Mouse (Mus musculus) B cell, adult 2 months (primary cell): ENCODE results near the gene Pde9a.
A peak's percentile ranks its signal among the peaks of the same experiment; 100 is the strongest.

Source experiments
- DNase-seq, 2 experiments: peaks; one replicate each; pipeline ENCODE4 v3.0.0; 2022

Gene Pde9a

DNA sequence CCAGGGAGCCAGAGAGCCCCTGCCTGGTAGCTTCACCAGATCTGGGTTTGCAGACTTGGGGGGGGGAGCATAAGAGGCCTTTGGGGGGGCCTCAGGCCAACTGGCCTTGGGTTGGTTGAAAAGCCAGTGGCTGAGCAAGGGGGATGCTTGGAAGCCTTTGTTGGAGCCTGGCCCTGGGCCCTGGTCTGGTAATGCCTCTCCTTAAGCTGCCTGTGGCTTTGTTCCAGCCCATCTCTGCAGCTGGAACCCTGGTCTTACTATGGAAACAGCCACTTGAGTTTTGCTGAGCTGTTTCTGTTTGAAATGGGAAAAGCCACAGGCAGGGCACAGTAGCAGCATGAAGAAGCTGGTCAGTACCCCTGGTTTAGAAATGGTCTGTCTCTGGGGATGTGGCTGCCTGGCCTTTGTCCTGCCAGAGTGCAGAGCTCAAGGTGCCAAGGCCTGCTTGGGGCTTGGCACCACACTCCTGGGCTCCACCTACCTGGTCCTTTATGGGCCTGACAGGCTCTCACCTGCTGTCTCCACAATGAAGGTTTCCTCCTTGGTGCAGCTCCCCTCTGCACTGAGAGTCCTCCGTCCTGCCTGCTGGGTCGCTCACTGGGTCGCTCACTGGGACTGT, 3.5 kb downstream of the Pde9a start:
- no peak for DNase-seq

DNA sequence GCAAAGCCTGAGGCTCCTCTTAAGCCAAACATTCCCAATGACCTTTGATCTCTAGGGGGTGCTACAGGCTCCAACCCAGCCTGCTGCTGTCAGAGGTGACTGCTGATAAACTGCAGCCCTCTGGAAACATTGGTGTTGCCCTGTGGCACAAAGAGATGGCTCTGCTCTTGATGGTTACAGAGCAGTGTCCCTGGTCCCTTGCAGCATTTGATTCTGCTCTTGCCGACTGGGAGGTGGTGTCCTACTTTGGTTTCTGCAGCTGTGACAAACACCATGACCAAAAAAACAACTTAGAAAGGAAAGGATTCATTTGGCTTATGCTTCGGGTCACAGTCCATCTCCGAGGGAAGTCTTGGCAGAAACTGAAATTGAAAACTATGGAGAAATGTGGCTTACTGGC, 5.5 kb downstream of the Pde9a start:
- no peak for DNase-seq

DNA sequence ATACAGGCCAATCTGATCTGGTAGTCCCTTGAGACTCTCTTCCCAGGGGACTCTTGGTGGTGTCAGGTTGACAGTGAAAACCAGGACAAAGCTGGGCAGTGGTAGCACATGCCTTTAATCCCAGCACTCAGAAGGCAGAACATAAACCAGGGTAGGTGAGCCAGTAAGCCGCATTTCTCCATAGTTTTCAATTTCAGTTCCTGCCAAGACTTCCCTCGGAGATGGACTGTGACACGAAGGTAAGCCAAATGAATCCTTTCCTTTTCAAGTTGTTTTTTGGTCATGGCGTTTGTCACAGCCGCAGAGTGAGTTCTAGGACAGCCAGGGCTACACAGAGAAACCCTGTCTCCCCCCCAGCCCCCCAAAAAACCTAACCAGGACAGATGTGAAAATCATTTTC, 6.0 kb downstream of the Pde9a start:
- DNase-seq, result no peak

- DNase-seq, result no peak
These were observed 7.8 kb downstream of the Pde9a start for GRCm38 (mm10) chr17:31393811-31394210.

- no peak for DNase-seq
These were observed 14.3 kb downstream of the Pde9a start for GRCm38 (mm10) chr17:31400294-31400693.

- DNase-seq, result no peak
These were observed 15.2 kb downstream of the Pde9a start for GRCm38 (mm10) chr17:31401160-31401559.

GRCm38 (mm10) chr17:31402713-31403112, 16.7 kb downstream of the Pde9a start:
- DNase-seq, result no peak

- no peak for DNase-seq
These were observed 19.8 kb downstream of the Pde9a start for GRCm38 (mm10) chr17:31405694-31406227.

DNA sequence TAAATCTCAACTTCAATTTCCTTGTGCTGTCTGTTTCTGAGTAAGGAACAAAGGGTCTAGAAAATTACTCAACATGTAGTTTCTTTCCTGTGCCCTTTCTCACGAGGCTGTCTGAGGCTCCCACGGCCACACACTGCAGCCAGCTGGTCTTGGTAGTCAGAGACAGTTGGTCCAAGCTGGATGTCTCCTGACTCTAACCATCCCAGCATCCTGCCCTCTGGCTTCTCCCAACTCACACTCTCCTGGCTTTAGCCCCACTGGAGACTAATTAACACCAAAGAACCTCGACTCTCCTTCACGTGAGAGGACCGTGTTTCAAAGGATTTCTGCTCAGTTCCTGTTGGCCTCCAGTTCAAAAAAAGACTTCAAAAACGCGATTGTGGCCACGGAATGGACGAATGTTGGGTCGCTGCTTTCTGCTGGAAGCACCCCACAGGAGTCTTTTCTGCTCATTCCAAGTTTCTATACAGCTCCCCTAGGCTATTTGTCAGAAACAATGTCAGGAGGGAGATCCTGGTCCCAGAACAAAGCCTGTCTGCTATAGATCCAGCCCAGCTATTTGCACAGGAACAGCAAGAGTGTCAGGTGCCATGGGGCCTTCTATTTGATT, 23.8 kb downstream of the Pde9a start:
- DNase-seq, result no peak

GRCm38 (mm10) chr17:31415258-31415657, 29.2 kb downstream of the Pde9a start:
- DNase-seq, result no peak

GRCm38 (mm10) chr17:31418804-31419597, 33.0 kb downstream of the Pde9a start:
- no peak for DNase-seq

GRCm38 (mm10) chr17:31419598-31419950, 33.6 kb downstream of the Pde9a start:
- DNase-seq, result no peak

- no peak for DNase-seq
These were observed 34.0 kb downstream of the Pde9a start for GRCm38 (mm10) chr17:31419995-31420394.

DNA sequence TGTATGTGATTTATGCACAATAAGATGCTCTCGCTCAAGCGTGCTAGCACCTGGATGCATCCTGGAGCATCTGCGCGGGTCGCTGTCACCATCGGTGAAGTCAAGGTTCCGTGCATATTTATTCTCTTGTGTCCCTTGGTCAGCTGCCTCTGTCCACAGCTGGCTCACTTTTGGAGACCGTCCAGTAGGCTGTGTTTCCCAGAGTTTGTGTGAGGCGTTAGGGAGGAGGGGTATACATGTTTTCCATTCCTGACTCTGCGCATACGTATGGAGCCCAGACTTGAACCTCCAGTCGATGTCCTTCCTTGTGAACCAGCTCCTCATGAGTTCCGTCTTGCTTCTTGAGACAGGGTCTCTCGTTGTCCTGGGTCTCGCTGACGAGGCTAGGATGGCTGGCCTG, 34.6 kb downstream of the Pde9a start:
- DNase-seq, result no peak

DNA sequence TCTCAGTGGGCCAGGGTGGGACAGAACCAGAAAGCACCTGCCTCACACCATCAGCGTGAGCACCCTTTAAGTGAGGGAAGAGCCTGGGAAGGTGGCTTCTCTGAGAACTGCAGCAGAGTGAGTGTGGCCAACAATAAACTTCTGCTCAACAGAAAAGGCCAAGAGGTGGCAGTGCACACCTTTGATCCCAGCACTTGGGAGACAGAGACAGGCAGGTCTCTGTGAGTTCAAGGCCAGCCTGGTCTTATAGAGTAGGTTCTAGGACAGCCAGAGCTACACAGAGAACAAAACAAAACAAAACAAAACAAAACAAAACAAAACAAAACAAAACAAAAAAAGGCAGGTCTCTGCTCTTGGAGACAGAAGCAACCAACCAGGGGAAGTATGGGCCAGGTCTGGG, 36.4 kb downstream of the Pde9a start:
- no peak for DNase-seq

- DNase-seq, result peak; percentile 22 to 41
These were observed 37.0 kb downstream of the Pde9a start for GRCm38 (mm10) chr17:31423020-31423419.

DNA sequence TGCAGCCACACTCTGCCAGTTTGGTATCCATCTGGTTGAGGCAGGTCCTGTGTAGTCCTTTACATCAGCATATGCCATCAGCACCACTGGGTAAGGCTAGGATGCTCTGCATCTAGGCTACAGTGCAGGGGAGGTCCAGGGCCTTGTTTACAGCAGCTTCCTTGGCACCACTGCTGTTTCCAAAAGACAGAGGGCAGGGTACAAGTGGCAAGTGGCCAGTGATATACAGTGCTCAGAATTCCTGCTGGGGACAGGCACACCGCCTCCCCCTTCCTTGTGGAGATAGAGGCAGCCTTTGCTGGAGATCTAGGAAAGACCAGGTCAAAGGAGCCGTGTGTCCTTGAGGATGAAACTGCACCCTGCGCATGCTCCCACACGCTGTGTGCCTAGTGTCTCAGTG, 38.3 kb downstream of the Pde9a start:
- no peak for DNase-seq

DNA sequence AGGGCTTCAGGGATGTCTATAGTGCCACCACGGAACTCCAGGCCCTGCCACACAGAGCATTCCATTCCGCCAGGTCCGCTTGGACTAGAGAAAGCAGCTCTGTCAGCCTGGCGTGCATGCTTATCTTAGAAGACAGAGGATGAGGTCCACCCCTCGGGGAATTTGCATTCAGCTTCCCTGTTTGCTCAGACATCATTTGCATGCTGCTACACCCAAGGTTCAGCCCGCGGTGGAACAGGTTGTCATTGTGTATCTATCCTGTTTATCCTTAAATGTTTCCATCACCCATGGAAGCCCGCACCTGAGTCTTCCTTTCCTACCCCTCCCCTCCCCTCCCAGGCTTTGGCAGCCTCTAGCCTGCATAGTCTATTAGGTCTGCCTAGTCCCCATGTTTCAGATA, 38.8 kb downstream of the Pde9a start:
- peak; percentile 38 to 53 for DNase-seq

DNA sequence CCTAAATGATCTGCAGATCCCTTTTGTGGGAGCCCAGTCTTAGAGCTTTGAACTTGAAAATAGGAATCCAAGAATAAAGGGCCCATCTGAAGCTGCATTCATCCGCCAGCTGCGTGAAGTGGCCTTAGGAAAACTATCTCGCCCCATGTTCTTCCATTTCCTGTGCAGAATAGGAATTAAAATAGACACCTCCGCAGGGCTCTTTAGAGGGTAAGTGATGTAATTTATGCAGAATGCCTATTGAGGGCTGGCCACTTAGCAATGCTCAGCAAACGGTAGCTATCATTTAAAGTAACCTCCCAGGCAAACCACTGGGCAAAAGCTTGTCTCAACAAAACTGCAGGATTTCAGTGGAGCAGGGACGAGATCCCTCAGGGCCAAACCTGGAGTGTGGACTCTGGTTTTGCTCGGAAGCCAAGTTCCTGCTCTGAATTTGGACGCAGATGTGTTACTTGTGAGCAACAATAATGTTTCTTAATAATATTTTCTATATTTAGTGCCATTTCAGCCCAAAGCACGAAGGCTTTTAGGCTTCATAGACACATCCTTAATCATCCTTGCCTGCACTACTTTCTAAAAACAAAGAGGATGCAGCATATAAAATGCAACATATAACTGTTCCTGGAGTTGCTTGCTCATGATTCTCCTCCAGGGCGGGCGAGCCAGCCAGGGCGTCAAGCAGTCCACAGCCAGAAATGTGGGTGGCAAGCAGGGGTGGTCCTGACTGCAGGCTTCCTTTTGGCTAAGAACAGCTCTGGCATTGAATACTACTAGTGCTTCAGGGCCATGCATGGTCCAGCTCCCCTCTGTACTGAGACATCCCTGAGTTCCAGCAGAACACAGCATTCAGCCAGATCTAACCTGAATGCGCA, 40.1 kb downstream of the Pde9a start:
- DNase-seq, result no peak

DNA sequence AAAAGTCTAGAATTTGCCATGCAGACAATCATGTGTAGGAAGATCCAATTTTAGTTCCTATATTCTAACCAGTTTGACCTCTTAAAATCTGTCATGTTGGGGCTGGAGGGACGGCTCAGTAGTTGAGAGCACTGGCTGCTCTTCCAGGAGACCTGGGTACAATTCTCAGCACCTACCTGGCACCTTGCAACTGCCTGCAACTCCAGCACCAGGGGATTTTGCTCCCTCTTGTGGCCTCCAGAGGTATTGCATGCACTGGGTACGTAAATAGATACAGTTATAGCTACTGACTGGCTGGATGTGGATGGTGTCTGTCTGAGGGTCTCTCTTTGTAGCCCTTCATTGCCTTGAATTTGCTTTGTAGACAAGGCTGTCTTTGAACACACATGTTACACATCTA, 43.4 kb downstream of the Pde9a start:
- peak; percentile 30 to 39 for DNase-seq

DNA sequence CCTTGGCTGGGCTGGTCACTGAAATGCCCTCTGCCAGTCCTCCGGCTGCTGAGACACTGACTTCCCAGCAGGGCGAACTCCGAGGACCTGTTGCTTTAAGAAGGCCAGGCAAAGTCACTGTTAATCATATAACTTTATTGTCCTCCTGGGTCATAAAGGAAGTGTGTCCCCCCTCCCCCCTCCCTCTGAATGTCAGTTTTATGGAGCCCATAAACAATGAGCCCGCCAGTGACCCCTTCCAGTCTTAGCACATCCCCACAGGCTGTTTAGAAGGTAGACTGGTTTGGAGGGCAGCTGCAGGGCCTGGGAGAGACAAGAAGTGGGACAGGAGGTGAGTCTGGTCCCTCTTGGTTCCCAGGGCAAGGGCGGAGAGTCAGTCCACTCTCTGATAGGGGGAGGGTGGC, 46.9 kb downstream of the Pde9a start:
- DNase-seq, result no peak

GRCm38 (mm10) chr17:31433401-31433928, 47.5 kb downstream of the Pde9a start:
- no peak for DNase-seq
